Mouse (Mus musculus) left cerebral cortex, postnatal 4 days (tissue): Measurements from ENCODE around the gene Zbed5. TPM values are rescaled to one million over a fixed set of nuclear protein-coding genes. Genes with fewer than 3 reads are reported as not detected.

Source experiments
- DNase-seq: peaks from one replicate; pipeline ENCODE4 v3.0.0-alpha.2; 2022
- intact Hi-C: fragments of 180-260 bp; cut with DNase I; formaldehyde crosslinking; loops from one replicate; pipeline ENCODE4 v1.15.1; 2025
- total RNA-seq, 2 experiments: library from RNA; stranded (reverse); gene quantifications; 2 replicates each; pipeline ENCODE4 v1.2.3; 2021

Gene Zbed5
- total RNA-seq, 2 experiments from 2014 or later, result 9.5 to 10.8 TPM

- no peak for DNase-seq
- intact Hi-C loops, result no loop called here
Measured at GRCm38 (mm10) chr5:129947528-129948033, 52.1 kb downstream of the Zbed5 start.

DNA sequence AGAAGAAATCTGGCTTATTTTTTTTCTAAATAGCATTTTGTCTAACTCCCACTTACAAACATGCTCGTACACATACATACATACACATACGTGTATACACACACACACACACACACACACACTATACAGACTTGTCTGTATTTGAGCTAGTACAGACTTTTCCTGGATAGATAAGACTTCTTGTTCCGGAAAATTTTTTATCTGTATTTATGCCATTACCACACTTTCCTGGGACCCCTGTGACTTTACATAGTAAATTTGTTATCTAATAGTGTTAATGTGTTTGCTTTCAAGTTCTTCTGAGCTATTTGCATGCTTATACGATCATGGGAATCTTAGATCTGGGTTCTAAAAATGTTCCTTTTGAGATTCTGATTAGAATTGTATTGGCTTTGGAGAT, 56.6 kb downstream of the Zbed5 start:
- intact Hi-C loops, result no loop called here
- no peak for DNase-seq

Other genes with a start within 250 kb of the Zbed5 start
- gene Zfp11, start 225.6 kb upstream of the Zbed5 start, total RNA-seq, result 1 to 10 TPM; 8.2 to 8.6 TPM
- gene Sept14, start 187.2 kb upstream of the Zbed5 start, total RNA-seq, result not detected
- 10 to 100 TPM; 73.9 to 74.6 TPM for gene Mrps17, start 180.2 kb upstream of the Zbed5 start, total RNA-seq
- 10 to 100 TPM; 55.2 to 59.7 TPM for gene Nipsnap2, start 170.7 kb upstream of the Zbed5 start, total RNA-seq
- 10 to 100 TPM; 18.3 to 20.2 TPM for gene Psph, start 108.3 kb upstream of the Zbed5 start, total RNA-seq
- 10 to 100 TPM; 19.7 to 20.9 TPM for gene Sumf2, start 48.7 kb upstream of the Zbed5 start, total RNA-seq
- 100 to 1,000 TPM; 310 to 317 TPM for gene Chchd2, start 8.3 kb upstream of the Zbed5 start, total RNA-seq
- 1 to 10 TPM; 2.5 to 3.4 TPM for gene Phkg1, start 2.8 kb downstream of the Zbed5 start, total RNA-seq
- gene Nupr1l, start 12.8 kb downstream of the Zbed5 start, total RNA-seq, result 1 to 10 TPM; 2.4 to 3.6 TPM
- 10 to 100 TPM; 53.8 to 55.3 TPM for gene Vkorc1l1, start 46.2 kb downstream of the Zbed5 start, total RNA-seq
- 10 to 100 TPM; 12.2 to 12.8 TPM for gene Gusb, start 107.3 kb downstream of the Zbed5 start, total RNA-seq
- gene Asl, start 133.5 kb downstream of the Zbed5 start, total RNA-seq, result 10 to 100 TPM; 31.0 to 34.9 TPM
- gene Crcp, start 133.6 kb downstream of the Zbed5 start, total RNA-seq, result 10 to 100 TPM; 44.4 to 49.5 TPM
- gene Tpst1, start 177.6 kb downstream of the Zbed5 start, total RNA-seq, result 10 to 100 TPM; 33.8 to 38.2 TPM
- 10 to 100 TPM; 17.3 to 19.7 TPM for gene Kctd7, start 249.1 kb downstream of the Zbed5 start, total RNA-seq